Mouse (Mus musculus): ENCODE measurements around the gene Adam17. TPM values are rescaled to one million over a fixed set of nuclear protein-coding genes. Genes with fewer than 3 reads are reported as not detected.

Adam17 gene
- polyA plus RNA-seq, 1 experiment from 2014 or later: 17.3 TPM

- Histone ChIP-seq H3K27me3 (replicated peaks) (no peaks in the 10 kb centered on the region), H3K4me1 (peaks cover 36% of the 10 kb centered on the region), H3K36me3 (replicated peaks) (peaks cover 30% of the 10 kb centered on the region), H3K4me2 (no peak overlapping the region), H3K4me3 (no peak overlapping the region), H3K9me3 (no peaks in the 10 kb centered on the region), H3K27ac (no peak overlapping the region), H3K9ac (no peak overlapping the region)
- ATAC-seq (replicated peaks): no peak
- WGBS: 86% methylated on average over 6 of the region's 6 CpGs
These were observed 83.8 kb downstream of the Adam17 start for GRCm38 (mm10) chr12:21289651-21290050.

- peaks cover 39% of the 10 kb centered on the region for H3K4me1 ChIP-seq
- no peak overlapping the region for H3K4me3 ChIP-seq
- 90% methylated on average over 3 of the region's 3 CpGs for WGBS
- H3K4me2 ChIP-seq: no peak overlapping the region
- peaks cover 22% of the 10 kb centered on the region for H3K36me3 ChIP-seq (replicated peaks)
- ATAC-seq (replicated peaks): no peak
- no peak overlapping the region for H3K27ac ChIP-seq
- no peak overlapping the region for H3K9ac ChIP-seq
- H3K9me3 ChIP-seq: no peaks in the 10 kb centered on the region
- no peaks in the 10 kb centered on the region for H3K27me3 ChIP-seq (replicated peaks)
These were observed 84.6 kb downstream of the Adam17 start for GRCm38 (mm10) chr12:21288716-21289395.

- Histone ChIP-seq H3K4me2 (peak overlapping the region; percentile 89), H3K9me3 (no peaks in the 10 kb centered on the region), H3K36me3 (replicated peaks) (peaks cover 8% of the 10 kb centered on the region; the same call in 1 of the 2 replicates), H3K4me1 (peaks cover 39% of the 10 kb centered on the region), H3K27ac (peak overlapping the region; percentile 93), H3K9ac (peak overlapping the region; percentile 89), H3K4me3 (peak overlapping the region; percentile 89), H3K27me3 (replicated peaks) (no peaks in the 10 kb centered on the region)
- WGBS: 37% methylated on average over 18 of the region's 18 CpGs
- peak; percentile 71 for ATAC-seq (replicated peaks)
These were observed 86.5 kb downstream of the Adam17 start for GRCm38 (mm10) chr12:21286712-21287650.

GRCm38 (mm10) chr12:21286243-21286622, 87.2 kb downstream of the Adam17 start, which contains the start of gene Itgb1bp1:
Itgb1bp1 (minus strand) TSS chr12:21286284.
- Histone ChIP-seq H3K4me2 (peak within 1 kb of the TSS; percentile 89), H3K27me3 (replicated peaks) (no peaks in the 10 kb centered on the region), H3K9ac (peak within 1 kb of the TSS; percentile 89), H3K36me3 (replicated peaks) (peaks cover under 1% of the 10 kb centered on the region; the same call in 1 of the 2 replicates), H3K4me3 (peak within 1 kb of the TSS; percentile 89), H3K9me3 (no peaks in the 10 kb centered on the region), H3K4me1 (peaks cover 39% of the 10 kb centered on the region), H3K27ac (peak within 1 kb of the TSS; percentile 93)
- under 1% methylated on average over 28 of the region's 28 CpGs for WGBS
- peak; percentile 97 for ATAC-seq (replicated peaks)

GRCm38 (mm10) chr12:21285508-21286242, 87.8 kb downstream of the Adam17 start:
- H3K4me1 ChIP-seq: peaks cover 39% of the 10 kb centered on the region
- no peaks in the 10 kb centered on the region for H3K9me3 ChIP-seq
- H3K4me3 ChIP-seq: peak overlapping the region; percentile 89
- peak overlapping the region; percentile 77 for H3K27ac ChIP-seq
- H3K9ac ChIP-seq: peak overlapping the region; percentile 89
- H3K36me3 ChIP-seq (replicated peaks): no peaks in the 10 kb centered on the region
- ATAC-seq (replicated peaks): peak; percentile 15; the same call in 1 of the 2 replicates
- WGBS: under 1% methylated on average over 43 of the region's 47 CpGs
- H3K4me2 ChIP-seq: peak overlapping the region; percentile 89
- H3K27me3 ChIP-seq (replicated peaks): no peaks in the 10 kb centered on the region

GRCm38 (mm10) chr12:21284761-21285441, 88.5 kb downstream of the Adam17 start, which contains the start of gene Cpsf3:
Cpsf3 (plus strand) TSS chr12:21285391.
- WGBS: 56% methylated on average over 11 of the region's 11 CpGs
- H3K4me1 ChIP-seq: peaks cover 39% of the 10 kb centered on the region
- peak within 1 kb of the TSS; percentile 89 for H3K4me3 ChIP-seq
- no peak for ATAC-seq (replicated peaks)
- H3K27me3 ChIP-seq (replicated peaks): no peaks in the 10 kb centered on the region
- H3K9me3 ChIP-seq: no peaks in the 10 kb centered on the region
- H3K36me3 ChIP-seq (replicated peaks): no peaks in the 10 kb centered on the region
- peak within 1 kb of the TSS; percentile 89 for H3K4me2 ChIP-seq
- peak within 1 kb of the TSS; percentile 93 for H3K27ac ChIP-seq
- peak within 1 kb of the TSS; percentile 89 for H3K9ac ChIP-seq

GRCm38 (mm10) chr12:21277352-21277864, 96.0 kb downstream of the Adam17 start:
- no peak for ATAC-seq (replicated peaks)
- Histone ChIP-seq H3K4me2 (no peak overlapping the region), H3K27me3 (replicated peaks) (no peaks in the 10 kb centered on the region), H3K4me3 (no peak overlapping the region), H3K9ac (no peak overlapping the region), H3K9me3 (no peaks in the 10 kb centered on the region), H3K36me3 (replicated peaks) (peaks cover 3% of the 10 kb centered on the region; the same call in 1 of the 2 replicates), H3K27ac (no peak overlapping the region), H3K4me1 (no peaks in the 10 kb centered on the region)
- WGBS: 86% methylated on average over 1 of the region's 1 CpGs

GRCm38 (mm10) chr12:21274446-21274845, 99.0 kb downstream of the Adam17 start:
- WGBS: 77% methylated on average over 7 of the region's 7 CpGs
- ATAC-seq (replicated peaks): no peak
- no peak overlapping the region for H3K4me3 ChIP-seq
- peaks cover 25% of the 10 kb centered on the region for H3K36me3 ChIP-seq (replicated peaks)
- H3K4me2 ChIP-seq: no peak overlapping the region
- no peak overlapping the region for H3K9ac ChIP-seq
- H3K27ac ChIP-seq: no peak overlapping the region
- H3K9me3 ChIP-seq: no peaks in the 10 kb centered on the region
- H3K4me1 ChIP-seq: no peaks in the 10 kb centered on the region
- no peaks in the 10 kb centered on the region for H3K27me3 ChIP-seq (replicated peaks)

Other genes with a start within 250 kb of the Adam17 start
- 94.6 and 101 TPM in 2 replicates for gene Cpsf3, start 88.2 kb downstream of the Adam17 start, polyA plus RNA-seq (2015; fragmentation: Nextera tagmentation; extraction: Ambion mirVana)
- gene Itgb1bp1, start 87.3 kb downstream of the Adam17 start, polyA plus RNA-seq (2015; fragmentation: Nextera tagmentation; extraction: Ambion mirVana): 32.5 and 34.0 TPM in 2 replicates
- 27.2 and 27.8 TPM in 2 replicates for gene Iah1, start 57.2 kb downstream of the Adam17 start, polyA plus RNA-seq (2015; fragmentation: Nextera tagmentation; extraction: Ambion mirVana)
- 1,072 and 1,086 TPM in 2 replicates for gene Ywhaq, start 44.0 kb upstream of the Adam17 start, polyA plus RNA-seq (2015; fragmentation: Nextera tagmentation; extraction: Ambion mirVana)